Mouse (Mus musculus): Measurements from ENCODE around the gene Bpgm. TPM values are rescaled to one million over a fixed set of nuclear protein-coding genes. Genes with fewer than 3 reads are reported as not detected.

Gene Bpgm
- total RNA-seq (2021) = 10 to 100 TPM; 54.7 to 59.1 TPM

- DNase-seq = peak; percentile 100
- intact Hi-C loops (cut with DNase I) = no loop called here
Observed at GRCm38 (mm10) chr6:34475974-34476794, at the start of gene Bpgm. Bpgm (plus strand) TSS chr6:34476207.

GRCm38 (mm10) chr6:34439006-34439405 lies 37.0 kb upstream of the Bpgm start:
- intact Hi-C loops (cut with DNase I) = no loop called here
- no peak for DNase-seq

GRCm38 (mm10) chr6:34441556-34442257 lies 34.3 kb upstream of the Bpgm start:
- intact Hi-C loops (cut with DNase I) = no loop called here
- no peak for DNase-seq

GRCm38 (mm10) chr6:34443791-34444190 lies 32.2 kb upstream of the Bpgm start:
- no peak for DNase-seq
- intact Hi-C loops (cut with DNase I) = no loop called here

GRCm38 (mm10) chr6:34447961-34448360 lies 28.0 kb upstream of the Bpgm start:
- DNase-seq = peak; percentile 61 to 79
- intact Hi-C loops (cut with DNase I) = loop anchor here (1.0 to 2.0 kb wide), 2 partner anchors 101 to 155 kb away; no protein-coding TSS in a partner anchor

GRCm38 (mm10) chr6:34448696-34449095 lies 27.3 kb upstream of the Bpgm start:
- intact Hi-C loops (cut with DNase I) = loop anchor here (1.0 to 2.0 kb wide), 3 partner anchors 77 to 155 kb away; no protein-coding TSS in a partner anchor
- DNase-seq = no peak

- intact Hi-C loops (cut with DNase I) = no loop called here
- no peak for DNase-seq
Observed at GRCm38 (mm10) chr6:34452963-34453770, 22.8 kb upstream of the Bpgm start.

- no peak for DNase-seq
- intact Hi-C loops (cut with DNase I) = no loop called here
Observed at GRCm38 (mm10) chr6:34459456-34459855, 16.6 kb upstream of the Bpgm start.

- intact Hi-C loops (cut with DNase I) = no loop called here
- no peak for DNase-seq
Observed at GRCm38 (mm10) chr6:34460651-34461050, 15.4 kb upstream of the Bpgm start.

GRCm38 (mm10) chr6:34463582-34463981 lies 12.4 kb upstream of the Bpgm start:
- intact Hi-C loops (cut with DNase I) = no loop called here
- no peak for DNase-seq

GRCm38 (mm10) chr6:34471434-34472110 lies 4.4 kb upstream of the Bpgm start:
- no peak for DNase-seq
- intact Hi-C loops (cut with DNase I) = loop anchor here (5.0 kb wide), 1 partner anchor 776 kb away; no protein-coding TSS in a partner anchor

GRCm38 (mm10) chr6:34473346-34473745 lies 2.7 kb upstream of the Bpgm start:
- intact Hi-C loops (cut with DNase I) = loop anchor here (5.0 kb wide), 1 partner anchor 774 kb away; no protein-coding TSS in a partner anchor

GRCm38 (mm10) chr6:34474031-34474430 lies 2.0 kb upstream of the Bpgm start:
- intact Hi-C loops (cut with DNase I) = loop anchor here (5.0 kb wide), 1 partner anchor 773 kb away; no protein-coding TSS in a partner anchor
- DNase-seq = no peak

More at GRCm38 (mm10) chr6:34473346-34473745, 2.7 kb upstream of the Bpgm start:
- DNase-seq = no peak

- no peak for DNase-seq
- intact Hi-C loops (cut with DNase I) = no loop called here
Observed at GRCm38 (mm10) chr6:34475391-34475790, 616 bp upstream of the Bpgm start.

GRCm38 (mm10) chr6:34478036-34478435 lies 2.0 kb downstream of the Bpgm start:
- DNase-seq = no peak
- intact Hi-C loops (cut with DNase I) = no loop called here

GRCm38 (mm10) chr6:34478677-34479360 lies 2.8 kb downstream of the Bpgm start:
- DNase-seq = no peak
- intact Hi-C loops (cut with DNase I) = no loop called here

- intact Hi-C loops (cut with DNase I) = no loop called here
- no peak for DNase-seq
Observed at GRCm38 (mm10) chr6:34479531-34479930, 3.5 kb downstream of the Bpgm start.

- no peak for DNase-seq
- intact Hi-C loops (cut with DNase I) = no loop called here
Observed at GRCm38 (mm10) chr6:34480749-34481148, 4.7 kb downstream of the Bpgm start.

GRCm38 (mm10) chr6:34481349-34481748 lies 5.3 kb downstream of the Bpgm start:
- intact Hi-C loops (cut with DNase I) = no loop called here
- no peak for DNase-seq

GRCm38 (mm10) chr6:34482842-34483241 lies 6.8 kb downstream of the Bpgm start:
- DNase-seq = no peak
- intact Hi-C loops (cut with DNase I) = no loop called here

Measured in heart, postnatal 36 days (tissue).